Mouse (Mus musculus): ENCODE data around the gene Rerg. TPM values are rescaled to one million over a fixed set of nuclear protein-coding genes. Genes with fewer than 3 reads are reported as not detected.
"Not testable (repeated sequence)": the region's sequence is repeated elsewhere in the genome, so short reads cannot be mapped to it uniquely, and the experiment has no call there.

Rerg gene
- total RNA-seq, 2 experiments from 2014 or later, result not detected

DNA sequence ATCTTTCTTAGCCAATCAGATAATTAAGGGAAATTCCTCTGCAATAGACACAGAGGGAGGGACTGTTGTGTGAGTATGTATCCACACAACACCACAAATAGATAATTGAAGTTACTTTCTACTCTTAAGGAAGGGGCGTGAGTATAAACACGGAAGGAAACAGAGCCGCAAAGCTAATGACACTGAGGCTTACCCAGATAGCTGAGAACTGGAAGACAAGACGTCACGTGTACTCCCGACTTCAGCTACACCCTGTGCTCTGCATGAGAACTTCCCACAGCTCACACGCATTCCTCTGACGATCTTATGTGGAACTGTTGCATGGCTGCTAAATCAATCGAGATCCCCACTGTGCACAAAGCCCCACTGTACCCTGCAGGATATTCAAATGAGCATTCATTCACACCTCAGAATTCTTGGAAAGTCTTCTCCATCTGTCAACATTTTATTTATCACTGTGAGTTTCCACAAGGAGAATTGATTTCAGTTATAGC, 125.2 kb downstream of the Rerg start:
- no peak for ATAC-seq (replicated peaks; ENCODE audit: low FRiP score, poor library complexity, severe bottlenecking)

DNA sequence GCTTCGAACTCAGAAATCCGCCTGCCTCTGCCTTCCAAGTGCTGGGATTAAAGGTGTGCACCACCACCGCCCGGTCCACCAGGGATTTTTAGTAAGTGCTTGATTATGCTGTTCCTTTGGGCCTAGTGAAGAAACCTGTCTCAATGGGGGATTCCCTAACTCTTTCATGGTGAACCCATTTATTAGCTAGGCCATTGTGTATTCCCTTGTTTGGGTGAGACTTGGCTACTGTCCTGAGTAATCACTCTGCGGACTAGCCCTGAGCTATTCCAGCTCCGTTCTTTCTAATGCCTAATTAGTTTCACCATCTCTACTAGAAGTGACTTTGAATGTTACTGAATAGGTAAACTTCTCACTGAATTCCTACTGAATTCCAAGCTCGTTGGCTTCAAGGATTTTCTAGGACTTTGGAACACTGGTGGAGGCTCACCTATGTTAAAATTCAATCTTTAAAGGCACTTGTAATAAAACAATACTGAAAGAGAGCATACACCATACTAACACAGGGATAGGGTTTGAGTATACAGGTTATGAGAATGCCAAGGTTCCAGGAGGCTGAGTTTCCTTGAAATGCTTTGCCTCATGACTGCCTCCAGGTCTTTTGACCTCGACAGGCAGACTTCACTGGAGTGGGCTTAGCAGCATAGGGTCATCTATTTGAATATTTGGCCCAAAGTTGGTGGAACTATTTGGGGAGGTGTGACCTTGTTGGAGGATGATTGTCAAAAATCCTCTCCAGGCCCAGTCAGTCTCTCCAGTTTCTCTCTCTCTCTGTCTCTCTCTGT, 134.5 kb downstream of the Rerg start:
- not testable (repeated sequence) for ATAC-seq (replicated peaks; ENCODE audit: low FRiP score, poor library complexity, severe bottlenecking)

DNA sequence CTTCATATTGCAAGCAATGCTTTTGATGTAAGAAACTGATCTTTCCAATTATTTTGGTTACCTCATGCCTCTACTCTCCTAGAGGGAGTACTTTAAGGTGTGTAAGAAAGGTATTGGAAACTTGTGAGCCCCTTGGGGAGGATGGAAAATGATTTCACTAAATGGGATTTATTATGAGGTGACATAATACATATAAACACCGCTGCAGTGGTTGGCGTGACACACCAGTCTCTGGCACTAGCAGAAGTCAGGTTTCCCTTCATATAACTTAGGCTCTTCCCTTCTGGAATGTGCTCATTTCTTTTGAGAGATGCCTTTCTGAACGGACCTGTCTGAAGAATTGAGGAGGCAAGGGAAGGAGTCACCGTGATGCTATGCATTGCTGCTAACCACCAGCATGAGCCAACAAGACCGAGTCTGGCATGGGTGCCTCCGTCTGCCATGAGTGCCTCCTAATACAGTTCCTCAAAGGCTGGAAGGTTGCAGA, 139.6 kb downstream of the Rerg start:
- ATAC-seq (replicated peaks; ENCODE audit: low FRiP score, poor library complexity, severe bottlenecking), result no peak

DNA sequence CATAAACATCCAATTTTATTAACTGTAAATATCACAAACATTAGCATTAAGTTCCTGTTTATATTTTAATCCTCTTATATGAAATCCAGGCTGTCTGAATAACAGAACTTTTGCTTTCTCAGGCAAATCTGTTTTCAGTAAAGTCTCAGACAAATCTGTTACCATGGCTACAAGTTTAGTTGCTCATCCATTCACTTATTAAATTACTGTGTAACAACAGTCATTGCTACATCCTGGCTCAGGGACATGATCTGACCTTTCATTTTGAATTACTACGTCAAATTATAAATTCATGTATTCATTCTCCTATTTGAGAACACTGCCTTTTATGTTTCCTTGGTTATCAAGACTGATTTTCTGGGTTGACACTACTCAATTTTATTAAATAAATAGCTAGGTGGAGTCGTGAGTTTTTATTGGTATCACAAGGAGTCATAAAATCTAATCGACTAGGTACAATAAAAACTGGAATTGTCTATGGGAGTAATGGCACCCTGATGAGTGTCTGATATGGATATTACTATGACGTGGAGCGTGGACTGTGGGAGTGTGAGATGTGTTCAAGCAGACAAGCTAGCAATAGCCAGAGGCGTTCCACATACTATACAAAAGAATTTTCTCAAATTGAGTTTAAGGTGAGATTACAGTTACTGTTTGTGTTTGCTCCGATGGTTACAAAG, 140.2 kb downstream of the Rerg start:
- ATAC-seq (replicated peaks; ENCODE audit: low FRiP score, poor library complexity, severe bottlenecking), result no peak

DNA sequence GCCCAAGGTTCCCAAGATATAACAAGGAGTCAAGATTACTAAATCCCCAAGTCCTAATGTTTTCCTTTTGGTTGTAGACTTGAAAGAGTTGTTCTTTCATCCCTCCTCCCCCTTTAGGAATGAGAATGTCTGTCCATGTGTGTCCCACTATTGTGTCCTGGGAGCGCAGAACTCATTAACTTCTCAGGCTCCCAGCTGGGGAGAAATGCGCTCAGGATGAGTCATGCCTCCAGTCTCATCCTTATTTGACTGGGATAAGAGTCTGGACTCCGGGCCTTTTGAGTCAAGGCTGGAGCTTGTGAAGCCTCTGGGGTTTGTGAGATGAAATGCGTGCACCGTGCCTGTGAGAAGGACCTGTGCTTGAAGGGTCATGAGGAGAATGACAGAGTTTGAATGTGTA, 144.8 kb downstream of the Rerg start:
- ATAC-seq (replicated peaks; ENCODE audit: low FRiP score, poor library complexity, severe bottlenecking), result no peak

DNA sequence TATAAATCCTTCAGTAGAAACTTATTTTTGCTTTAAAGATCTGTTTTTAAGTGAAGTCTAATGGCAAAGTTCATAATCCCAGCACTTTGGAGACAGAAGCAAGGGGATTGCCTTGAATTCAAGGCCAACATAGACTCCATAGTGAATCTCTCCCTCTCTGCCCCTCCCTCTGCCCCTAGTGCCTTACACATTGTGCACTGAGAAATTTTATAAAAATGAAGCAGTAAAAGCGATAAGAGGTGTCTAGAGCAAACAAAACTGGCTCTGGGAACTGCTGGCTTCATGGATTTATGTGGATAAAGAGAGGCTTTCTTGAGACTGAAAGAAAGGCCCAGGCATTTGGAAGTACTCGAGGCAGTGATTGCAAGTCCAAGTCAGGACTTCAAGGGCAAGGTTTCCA, 145.8 kb downstream of the Rerg start:
- ATAC-seq (replicated peaks; ENCODE audit: low FRiP score, poor library complexity, severe bottlenecking), result no peak

DNA sequence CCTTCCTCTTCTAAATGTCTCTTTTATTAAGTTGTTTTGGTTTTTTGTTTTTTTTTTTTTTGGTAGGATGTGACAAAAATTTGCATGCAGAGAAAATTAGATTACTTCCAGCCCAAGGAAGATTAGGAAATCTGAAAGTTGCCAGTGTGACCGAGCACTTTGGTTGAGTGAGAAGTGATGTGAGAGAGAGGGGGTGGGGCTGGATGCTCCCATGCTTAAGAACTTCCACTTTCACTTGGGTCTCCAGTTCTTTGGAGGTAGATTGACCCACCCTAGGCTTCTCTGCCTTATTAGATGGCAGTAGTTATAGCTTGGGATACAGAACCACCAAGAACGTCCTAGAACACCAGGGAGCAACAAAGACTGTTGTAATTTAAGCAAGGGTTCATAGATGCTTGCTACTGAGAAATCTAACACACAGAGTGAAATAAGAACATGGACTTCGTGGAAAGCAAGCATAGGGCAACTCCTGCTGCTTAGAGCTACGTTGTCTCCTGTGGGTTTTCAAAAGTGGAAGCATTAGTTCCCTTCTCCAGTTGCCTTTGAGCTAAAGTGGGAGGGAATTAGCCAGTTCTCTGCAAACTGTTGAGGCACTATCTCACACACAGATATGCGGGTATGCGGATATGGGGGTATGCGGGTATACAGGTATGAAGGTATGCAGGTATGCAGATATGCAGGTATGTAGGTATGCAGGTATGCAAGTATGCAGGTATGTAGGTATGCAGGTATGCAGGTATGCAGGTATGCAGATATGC, 152.9 kb downstream of the Rerg start:
- ATAC-seq (replicated peaks; ENCODE audit: low FRiP score, poor library complexity, severe bottlenecking), result no peak

DNA sequence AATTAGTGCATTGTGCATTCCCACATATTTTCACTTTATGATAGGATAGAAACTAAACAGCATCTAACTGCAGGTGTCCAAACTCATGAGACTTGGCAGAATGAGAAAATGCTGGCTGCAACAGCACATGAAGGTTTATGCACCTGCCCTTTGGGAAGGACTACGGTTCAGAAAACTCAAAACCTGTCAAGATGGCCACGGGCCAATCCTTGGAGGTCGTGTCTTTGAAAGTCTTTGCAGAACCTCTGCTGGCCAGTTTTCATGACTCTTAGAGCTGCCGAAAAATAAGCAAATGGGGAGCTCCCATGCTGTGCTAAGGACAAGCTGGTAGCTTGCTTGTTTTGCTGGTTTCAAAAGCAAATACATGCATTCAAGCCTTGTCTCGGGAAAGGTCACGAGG, 156.0 kb downstream of the Rerg start:
- ATAC-seq (replicated peaks; ENCODE audit: low FRiP score, poor library complexity, severe bottlenecking), result no peak

DNA sequence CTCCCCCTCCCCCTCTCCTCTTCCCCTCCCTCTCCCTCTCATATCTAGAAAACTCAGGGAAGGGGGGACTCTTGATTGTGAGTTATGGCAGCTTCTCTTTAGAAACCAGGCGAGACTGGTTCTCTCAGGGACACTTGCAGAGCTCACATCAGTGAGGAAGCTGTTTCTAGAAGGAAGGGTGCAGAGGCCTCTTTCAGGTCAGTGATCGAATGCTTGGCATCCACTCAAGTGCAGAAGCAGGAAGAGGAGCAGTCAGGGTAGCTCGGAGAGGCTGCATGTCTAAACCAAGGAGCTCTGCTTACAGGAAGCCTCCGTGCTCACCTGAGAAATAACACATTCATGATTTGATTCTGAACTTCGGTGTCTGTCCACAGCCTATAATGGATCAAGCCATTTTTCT, 159.1 kb downstream of the Rerg start:
- ATAC-seq (replicated peaks; ENCODE audit: low FRiP score, poor library complexity, severe bottlenecking), result no peak

Other genes starting within 250 kb of the Rerg start
- not detected in 2 replicates for gene Erp27, start 248.3 kb downstream of the Rerg start, total RNA-seq (2015; ENCODE audit: low replicate concordance)
- 0.34 TPM in 1 of 2 replicates, not detected in the other for gene Erp27, start 248.3 kb downstream of the Rerg start, total RNA-seq (2017; ENCODE audit: low replicate concordance)
- gene Pde6h, start 246.7 kb downstream of the Rerg start, total RNA-seq (2015; ENCODE audit: low replicate concordance), result not detected in 2 replicates
- gene Pde6h, start 246.7 kb downstream of the Rerg start, total RNA-seq (2017; ENCODE audit: low replicate concordance), result not detected in 2 replicates
- gene Arhgdib, start 228.6 kb downstream of the Rerg start, total RNA-seq (2015; ENCODE audit: low replicate concordance), result 1,174 and 1,226 TPM in 2 replicates
- 299 and 335 TPM in 2 replicates for gene Arhgdib, start 228.6 kb downstream of the Rerg start, total RNA-seq (2017; ENCODE audit: low replicate concordance)
- 5.4 and 5.6 TPM in 2 replicates for gene Ptpro, start 81.8 kb upstream of the Rerg start, total RNA-seq (2015; ENCODE audit: low replicate concordance)
- 5.4 and 21.3 TPM in 2 replicates for gene Ptpro, start 81.8 kb upstream of the Rerg start, total RNA-seq (2017; ENCODE audit: low replicate concordance)